8 mouse cellular contexts compared by ENCODE assay signal in the genomic region with DNA sequence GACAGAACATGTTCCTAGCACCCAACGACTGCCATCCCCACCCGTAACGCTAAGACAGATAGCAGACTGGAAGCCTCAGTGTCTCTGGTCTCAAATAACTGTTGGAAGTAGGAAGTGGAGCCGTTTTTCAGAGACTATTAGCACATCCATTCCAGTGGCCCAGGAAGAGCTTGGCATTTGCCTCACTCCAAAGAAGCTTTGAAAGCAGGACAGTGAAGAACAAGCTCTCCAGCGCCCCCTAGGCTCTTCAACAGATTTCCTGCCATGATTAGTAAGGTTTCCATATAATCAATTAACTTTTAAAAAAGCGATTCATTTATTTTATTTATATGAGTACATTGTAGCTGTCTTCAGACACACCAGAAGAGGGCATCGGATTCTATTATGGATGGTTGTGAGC. TPM values are rescaled to one million over a fixed set of nuclear protein-coding genes. Genes with fewer than 3 reads are reported as not detected.
DNase-seq lines count a peak whose midpoint lies in the region; ATAC-seq and TF ChIP-seq lines count a peak whose summit lies in the region.

No protein-coding gene starts in this region.

- no peaks in the 10 kb centered on the region for H3K36me3 ChIP-seq in midbrain, postnatal 0 days (ENCODE audit: insufficient read depth, low read length)
- H3K36me3 ChIP-seq in midbrain, embryonic 16.5 days (ENCODE audit: control insufficient read depth, insufficient read depth, low read length), result no peaks in the 10 kb centered on the region
- H3K36me3 ChIP-seq in intestine, embryonic 16.5 days (ENCODE audit: control insufficient read depth, insufficient read depth, low read length), result no peaks in the 10 kb centered on the region

- H3K9me3 ChIP-seq in midbrain, postnatal 0 days (ENCODE audit: low read length), result no peaks in the 10 kb centered on the region
- H3K9me3 ChIP-seq in midbrain, embryonic 16.5 days (replicated peaks; ENCODE audit: control insufficient read depth, low read length, poor library complexity, severe bottlenecking), result no peaks in the 10 kb centered on the region
- H3K9me3 ChIP-seq in intestine, embryonic 16.5 days (ENCODE audit: control insufficient read depth, low read length), result no peaks in the 10 kb centered on the region

- peak; percentile 28 for TF ChIP-seq CTCF in midbrain, postnatal 0 days (IDR thresholded peaks at IDR 0.05)
- TF ChIP-seq CTCF in cortical plate, adult 2 months (IDR thresholded peaks at IDR 0.05; ENCODE audit: extremely low read depth, insufficient read depth, low read length), result 0 out of 2 replicates have a peak, but pooled peaks have one; percentile 3

- ATAC-seq in midbrain, postnatal 0 days (ENCODE audit: low FRiP score), result no peak
- no peak for ATAC-seq in midbrain, embryonic 16.5 days
- no peak for ATAC-seq in intestine, embryonic 16.5 days

- WGBS in midbrain, postnatal 0 days, result 48% methylated on average over 7 of the region's 7 CpGs
- 54% methylated on average over 7 of the region's 7 CpGs for WGBS in midbrain, embryonic 16.5 days
- 48% methylated on average over 7 of the region's 7 CpGs for WGBS in intestine, embryonic 16.5 days

- no peak overlapping the region for H3K4me2 ChIP-seq in midbrain, postnatal 0 days (ENCODE audit: low read depth, low read length, poor library complexity, severe bottlenecking)
- no peak overlapping the region for H3K4me2 ChIP-seq in midbrain, embryonic 16.5 days (ENCODE audit: low read length)
- no peak overlapping the region for H3K4me2 ChIP-seq in intestine, embryonic 16.5 days (ENCODE audit: low read depth, low read length)

- no peaks in the 10 kb centered on the region for H3K27me3 ChIP-seq in midbrain, postnatal 0 days (ENCODE audit: insufficient read depth, low read length)
- H3K27me3 ChIP-seq in midbrain, embryonic 16.5 days (ENCODE audit: control insufficient read depth, insufficient read depth, low read depth, low read length), result no peaks in the 10 kb centered on the region
- no peaks in the 10 kb centered on the region for H3K27me3 ChIP-seq in intestine, embryonic 16.5 days (replicated peaks; ENCODE audit: control insufficient read depth, insufficient read depth, low read length)

- no peaks in the 10 kb centered on the region for H3K4me1 ChIP-seq in midbrain, postnatal 0 days (ENCODE audit: insufficient read depth, low read length)
- no peaks in the 10 kb centered on the region for H3K4me1 ChIP-seq in midbrain, embryonic 16.5 days (ENCODE audit: control insufficient read depth, insufficient read depth, low read length)
- H3K4me1 ChIP-seq in cortical plate, adult 2 months (ENCODE audit: control insufficient read depth, insufficient read depth, low read length), result no peaks in the 10 kb centered on the region
- H3K4me1 ChIP-seq in intestine, embryonic 16.5 days (ENCODE audit: control insufficient read depth, insufficient read depth, low read length), result no peaks in the 10 kb centered on the region

- H3K27ac ChIP-seq in midbrain, postnatal 0 days (ENCODE audit: low read depth, low read length), result no peak overlapping the region
- H3K27ac ChIP-seq in midbrain, embryonic 16.5 days (ENCODE audit: low read length), result no peak overlapping the region
- no peak overlapping the region for H3K27ac ChIP-seq in cortical plate, adult 2 months (ENCODE audit: insufficient read depth, low read length)
- no peak overlapping the region for H3K27ac ChIP-seq in intestine, embryonic 16.5 days (ENCODE audit: low read length)

- peak; percentile 42 to 46 for DNase-seq in cerebellum, postnatal 10 days
- DNase-seq in cerebellum, adult 9-10 months, result no peak
- DNase-seq in midbrain, postnatal 0 days (ENCODE audit: low spot score), result no peak
- peak; percentile 41 for DNase-seq in lung, postnatal 10 days
- no peak for DNase-seq in left cerebral cortex, postnatal 4 days

- no peak for TF ChIP-seq POLR2A in cortical plate, adult 2 months (IDR thresholded peaks at IDR 0.05; ENCODE audit: extremely low read depth, insufficient read depth, low read length)

- H3K4me3 ChIP-seq in midbrain, postnatal 0 days (ENCODE audit: low read depth, low read length), result no peak overlapping the region
- no peak overlapping the region for H3K4me3 ChIP-seq in midbrain, embryonic 16.5 days (ENCODE audit: low read depth, low read length)
- H3K4me3 ChIP-seq in cortical plate, adult 2 months (ENCODE audit: insufficient read depth, low read length), result no peak overlapping the region
- H3K4me3 ChIP-seq in intestine, embryonic 16.5 days (ENCODE audit: low read length), result no peak overlapping the region

- H3K9ac ChIP-seq in midbrain, postnatal 0 days (replicated peaks; ENCODE audit: low read length, poor library complexity, severe bottlenecking), result no peak overlapping the region
- H3K9ac ChIP-seq in midbrain, embryonic 16.5 days (ENCODE audit: low read depth, low read length), result no peak overlapping the region
- no peak overlapping the region for H3K9ac ChIP-seq in intestine, embryonic 16.5 days (ENCODE audit: low read depth, low read length)

- intact Hi-C loops in left cerebral cortex, postnatal 4 days (cut with DNase I), result no loop called here

RNA-seq across cellular contexts. Expression of a gene that starts 28.6 kb away (rescaled TPM):
- total RNA-seq in midbrain, postnatal 0 days (2014; rRNA removed), result 21.1 and 22.4 TPM in 2 replicates
- 2.0 and 2.4 TPM in 2 replicates for polyA plus RNA-seq in midbrain, postnatal 0 days (2015; fragmentation: Nextera tagmentation; extraction: Ambion mirVana)
- 2.2 and 2.6 TPM in 2 replicates for polyA plus RNA-seq in midbrain, embryonic 16.5 days (2015; fragmentation: Nextera tagmentation; extraction: Ambion mirVana)
- 39.7 and 42.1 TPM in 2 replicates for polyA plus RNA-seq in cortical plate, adult 2 months (2012; rRNA removed)
- 10 to 100 TPM; 29.8 to 31.3 TPM for total RNA-seq in left cerebral cortex, postnatal 4 days (2021)
- polyA plus RNA-seq in intestine, embryonic 16.5 days (2015; fragmentation: Nextera tagmentation; extraction: Ambion mirVana), result 0.13 and 0.18 TPM in 2 replicates

RNA-seq across cellular contexts. Expression of a gene that starts 32.7 kb away (rescaled TPM):
- total RNA-seq in midbrain, postnatal 0 days (2014; rRNA removed), result 26.7 and 38.8 TPM in 2 replicates
- 25.4 and 26.1 TPM in 2 replicates for polyA plus RNA-seq in midbrain, postnatal 0 days (2015; fragmentation: Nextera tagmentation; extraction: Ambion mirVana)
- polyA plus RNA-seq in midbrain, embryonic 16.5 days (2015; fragmentation: Nextera tagmentation; extraction: Ambion mirVana), result 39.3 and 41.5 TPM in 2 replicates
- 19.0 and 20.1 TPM in 2 replicates for polyA plus RNA-seq in cortical plate, adult 2 months (2012; rRNA removed)
- total RNA-seq in left cerebral cortex, postnatal 4 days (2021), result 10 to 100 TPM; 21.0 to 23.6 TPM
- 17.1 and 20.4 TPM in 2 replicates for polyA plus RNA-seq in intestine, embryonic 16.5 days (2015; fragmentation: Nextera tagmentation; extraction: Ambion mirVana)

Comparison
In these comparisons a context has a peak if more than half of its experiments do, and no peak if none do; other contexts are left out.
1. DNase-seq: peak in cerebellum, postnatal 10 days (2 of 2) and lung, postnatal 10 days (single experiment); none in cerebellum, adult 9-10 months (single experiment), midbrain, postnatal 0 days (single experiment) and left cerebral cortex, postnatal 4 days (single experiment).
2. RNA of a gene that starts 28.6 kb away (polyA plus RNA-seq): 39.7 to 42.1 TPM in cortical plate, adult 2 months; 2.0 to 2.4 TPM in midbrain, postnatal 0 days, 2.2 to 2.6 TPM in midbrain, embryonic 16.5 days and 0.13 to 0.18 TPM in intestine, embryonic 16.5 days; every median in the first group is over 10 times any median in the second.